Mouse (Mus musculus): ENCODE results near the gene Rara.

- no peak for TF ChIP-seq CTCF (IDR thresholded peaks at IDR 0.05; ENCODE audit: borderline replicate concordance, control insufficient read depth, extremely low read depth, insufficient read depth, low read length, poor library complexity)
- TF ChIP-seq POLR2A (IDR thresholded peaks at IDR 0.05; ENCODE audit: control insufficient read depth, extremely low read depth, insufficient read depth, low read length, poor library complexity) = no peak
These were observed 51.0 kb downstream of the Rara start for GRCm38 (mm10) chr11:98978526-98979148.
